Mouse (Mus musculus) ovary, postnatal 36 days (tissue): Measurements from ENCODE around the gene Pcdh17.

Experiments
- DNase-seq: peaks from one replicate; pipeline ENCODE4 v3.0.0; 2022; ENCODE audit warnings: low spot score, mixed read lengths

Gene Pcdh17

GRCm38 (mm10) chr14:84443288-84443686 is at the start of gene Pcdh17:
Gene Pcdh17 (plus strand): TSS chr14:84443563.
- peak; percentile 91 for DNase-seq

- DNase-seq, result no peak
Observed at GRCm38 (mm10) chr14:84397137-84397536, 46.2 kb upstream of the Pcdh17 start.

GRCm38 (mm10) chr14:84424736-84425135 is 18.6 kb upstream of the Pcdh17 start:
- DNase-seq, result no peak

GRCm38 (mm10) chr14:84426616-84427015 is 16.7 kb upstream of the Pcdh17 start:
- no peak for DNase-seq

DNA sequence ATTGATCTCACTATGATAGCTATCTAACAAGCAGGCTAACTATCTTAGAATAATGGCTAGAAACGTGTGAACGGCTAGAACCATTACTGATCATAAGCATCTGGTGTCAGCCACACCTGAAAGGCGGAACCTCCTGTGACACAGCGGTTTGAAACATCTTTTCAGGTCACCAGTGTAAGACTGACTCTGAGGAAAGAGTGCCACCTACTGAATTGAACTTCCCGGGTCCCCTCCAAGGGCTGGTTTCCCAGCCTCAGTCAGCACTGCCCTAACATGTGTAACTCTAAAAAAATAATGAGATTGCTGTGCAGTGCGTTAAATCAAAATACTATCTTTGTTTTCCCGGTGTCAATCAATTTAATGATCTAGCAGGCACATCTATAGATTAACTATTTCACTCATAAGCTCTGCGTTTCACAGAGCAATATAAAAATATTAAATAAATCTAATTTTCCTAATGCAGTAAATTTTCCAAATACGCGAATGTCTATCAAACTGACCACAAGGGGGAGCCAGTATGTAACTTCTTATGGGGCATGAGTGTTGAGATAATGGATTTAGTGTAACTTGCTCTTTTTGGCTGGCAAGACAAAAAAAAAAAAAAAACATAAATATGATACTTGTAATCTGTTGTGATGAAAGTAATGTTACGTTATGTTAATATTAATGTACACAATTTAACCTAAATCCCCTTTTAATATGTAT is 5.1 kb upstream of the Pcdh17 start:
- no peak for DNase-seq

GRCm38 (mm10) chr14:84440903-84441302 is 2.5 kb upstream of the Pcdh17 start:
- peak; percentile 5 for DNase-seq

- no peak for DNase-seq
Observed at GRCm38 (mm10) chr14:84442528-84443287, 655 bp upstream of the Pcdh17 start.

GRCm38 (mm10) chr14:84443761-84444160 is 398 bp downstream of the Pcdh17 start:
- DNase-seq, result no peak

DNA sequence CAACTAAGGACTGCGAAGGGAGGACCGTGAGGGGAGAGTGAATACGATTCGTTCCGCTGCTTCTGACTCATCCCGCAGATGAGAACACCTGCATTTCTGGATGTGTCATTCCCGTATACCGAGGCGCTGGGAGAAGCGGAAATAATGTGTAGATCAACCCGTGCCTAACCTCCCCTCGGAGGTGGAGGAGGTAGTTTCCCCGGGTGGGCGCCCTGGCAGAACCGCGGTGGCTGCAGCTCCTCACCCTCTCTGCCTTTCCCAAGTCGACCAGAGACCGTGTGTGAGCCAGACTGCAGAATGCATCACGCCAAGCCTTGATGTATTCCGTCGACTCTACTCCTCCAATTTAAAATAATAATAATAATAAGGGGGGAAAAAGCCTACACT is 906 bp downstream of the Pcdh17 start:
- DNase-seq, result peak; percentile 5

- no peak for DNase-seq
Observed at GRCm38 (mm10) chr14:84444663-84445502, 1.5 kb downstream of the Pcdh17 start.

DNA sequence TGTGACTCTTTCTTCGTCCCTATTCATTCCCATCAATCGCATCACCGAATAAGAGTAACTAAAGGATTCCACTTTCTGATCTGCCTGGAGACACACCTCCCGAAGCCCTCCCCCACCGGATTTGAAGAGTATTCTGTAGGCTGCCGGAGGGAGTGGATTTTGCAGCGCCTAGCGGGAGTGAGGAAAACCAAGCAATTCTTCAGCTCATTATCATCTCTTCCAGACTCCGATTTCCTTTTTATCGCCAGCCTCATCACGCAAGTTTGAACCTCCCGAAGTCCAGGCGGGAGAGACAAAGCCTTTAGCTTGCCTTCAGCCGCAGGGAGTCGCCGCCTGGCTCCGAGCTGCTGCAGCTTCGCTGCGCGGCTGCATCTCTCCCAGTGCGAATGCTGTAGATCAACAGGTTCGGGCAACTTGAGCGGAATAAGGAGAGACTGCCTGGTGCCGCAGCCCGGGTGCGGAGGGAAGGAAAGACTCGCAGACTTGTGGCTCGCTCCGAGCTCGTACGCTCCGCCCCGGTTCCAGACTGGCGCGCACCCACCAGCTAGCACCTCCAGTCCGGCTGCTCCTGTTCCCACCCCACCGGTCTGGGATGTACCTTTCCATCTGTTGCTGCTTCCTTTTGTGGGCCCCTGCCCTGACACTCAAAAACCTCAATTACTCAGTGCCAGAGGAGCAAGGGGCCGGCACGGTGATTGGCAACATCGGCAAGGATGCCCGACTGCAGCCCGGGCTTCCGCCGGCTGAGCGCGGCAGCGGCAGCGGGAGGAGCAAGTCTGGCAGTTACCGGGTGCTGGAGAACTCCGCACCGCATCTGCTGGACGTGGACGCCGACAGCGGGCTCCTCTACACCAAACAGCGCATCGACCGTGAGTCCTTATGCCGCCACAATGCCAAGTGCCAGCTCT is 2.4 kb downstream of the Pcdh17 start:
- peak; percentile 32 for DNase-seq

DNA sequence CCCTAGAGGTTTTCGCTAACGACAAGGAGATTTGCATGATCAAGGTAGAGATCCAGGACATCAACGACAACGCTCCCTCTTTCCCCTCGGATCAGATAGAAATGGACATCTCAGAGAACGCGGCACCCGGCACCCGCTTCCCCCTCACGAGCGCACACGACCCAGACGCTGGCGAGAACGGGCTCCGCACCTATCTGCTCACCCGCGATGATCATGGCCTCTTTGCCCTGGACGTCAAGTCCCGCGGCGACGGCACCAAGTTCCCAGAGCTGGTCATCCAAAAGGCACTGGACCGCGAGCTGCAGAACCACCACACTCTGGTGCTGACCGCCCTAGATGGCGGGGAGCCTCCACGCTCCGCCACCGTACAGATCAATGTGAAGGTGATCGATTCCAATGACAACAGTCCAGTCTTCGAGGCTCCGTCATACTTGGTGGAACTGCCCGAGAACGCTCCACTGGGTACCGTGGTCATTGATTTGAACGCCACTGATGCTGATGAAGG is 3.1 kb downstream of the Pcdh17 start:
- DNase-seq, result peak; percentile 4

DNA sequence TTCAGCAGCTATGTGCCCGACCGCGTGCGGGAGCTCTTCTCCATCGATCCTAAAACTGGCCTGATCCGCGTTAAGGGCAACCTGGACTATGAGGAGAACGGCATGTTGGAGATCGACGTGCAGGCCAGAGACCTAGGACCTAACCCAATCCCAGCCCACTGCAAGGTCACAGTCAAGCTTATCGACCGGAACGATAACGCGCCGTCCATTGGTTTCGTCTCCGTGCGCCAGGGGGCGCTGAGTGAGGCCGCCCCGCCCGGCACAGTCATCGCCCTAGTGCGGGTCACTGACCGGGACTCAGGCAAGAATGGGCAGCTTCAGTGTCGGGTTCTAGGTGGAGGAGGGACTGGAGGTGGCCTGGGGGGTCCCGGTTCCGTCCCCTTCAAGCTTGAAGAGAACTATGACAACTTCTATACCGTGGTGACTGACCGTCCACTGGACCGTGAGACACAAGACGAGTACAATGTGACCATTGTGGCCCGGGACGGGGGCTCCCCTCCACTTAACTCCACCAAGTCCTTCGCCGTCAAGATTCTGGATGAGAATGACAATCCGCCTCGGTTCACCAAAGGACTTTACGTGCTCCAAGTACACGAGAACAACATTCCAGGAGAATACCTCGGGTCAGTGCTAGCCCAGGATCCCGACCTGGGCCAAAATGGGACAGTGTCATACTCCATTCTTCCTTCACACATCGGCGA is 3.7 kb downstream of the Pcdh17 start:
- DNase-seq, result peak; percentile 24

DNA sequence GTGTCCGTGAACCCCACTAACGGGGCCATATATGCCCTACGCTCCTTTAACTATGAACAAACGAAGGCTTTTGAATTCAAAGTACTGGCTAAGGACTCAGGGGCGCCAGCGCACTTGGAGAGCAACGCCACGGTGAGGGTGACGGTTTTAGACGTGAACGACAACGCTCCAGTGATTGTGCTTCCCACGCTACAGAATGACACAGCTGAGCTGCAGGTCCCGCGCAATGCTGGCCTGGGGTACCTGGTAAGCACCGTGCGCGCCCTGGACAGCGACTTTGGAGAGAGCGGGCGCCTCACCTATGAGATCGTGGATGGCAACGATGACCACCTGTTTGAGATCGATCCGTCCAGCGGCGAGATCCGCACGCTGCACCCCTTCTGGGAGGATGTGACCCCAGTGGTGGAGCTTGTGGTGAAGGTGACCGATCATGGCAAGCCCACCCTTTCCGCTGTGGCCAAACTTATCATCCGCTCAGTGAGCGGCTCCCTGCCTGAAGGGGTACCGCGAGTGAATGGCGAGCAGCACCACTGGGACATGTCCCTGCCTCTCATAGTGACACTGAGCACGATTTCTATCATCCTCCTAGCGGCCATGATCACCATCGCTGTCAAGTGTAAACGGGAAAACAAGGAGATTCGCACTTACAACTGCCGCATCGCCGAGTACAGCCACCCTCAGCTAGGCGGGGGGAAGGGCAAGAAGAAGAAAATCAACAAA is 4.5 kb downstream of the Pcdh17 start:
- DNase-seq, result peak; percentile 3

GRCm38 (mm10) chr14:84448381-84448771 is 5.0 kb downstream of the Pcdh17 start:
- DNase-seq, result no peak

GRCm38 (mm10) chr14:84454074-84454845 is 10.9 kb downstream of the Pcdh17 start:
- no peak for DNase-seq

- no peak for DNase-seq
Observed at GRCm38 (mm10) chr14:84475491-84475890, 32.1 kb downstream of the Pcdh17 start.

- no peak for DNase-seq
Observed at GRCm38 (mm10) chr14:84476336-84476735, 33.0 kb downstream of the Pcdh17 start.

- no peak for DNase-seq
Observed at GRCm38 (mm10) chr14:84476906-84477305, 33.5 kb downstream of the Pcdh17 start.
